Mouse (Mus musculus) liver, embryonic 11.5 days (tissue): ENCODE results near the gene Dpf2. TPM values are rescaled to one million over a fixed set of nuclear protein-coding genes. Genes with fewer than 3 reads are reported as not detected.

ENCODE experiments used
- ATAC-seq: fragments of 200-750 bp; cut with Nextera tagmentation; replicated peaks from 2 replicates; pipeline ENCODE4 v1.8.0; 2017; ENCODE audit warnings: moderate number of reproducible peaks, mild to moderate bottlenecking, moderate TSS enrichment, moderate library complexity; ENCODE audit not compliant: low FRiP score
- DNase-seq: peaks from one replicate; pipeline ENCODE4 v3.0.0-alpha.2; 2017; ENCODE audit warnings: low spot score
- H3K27ac ChIP-seq: fragments of 300-500 bp; sonication (generic); 2 replicates; pipeline ENCODE4 v1.5.1; 2014; ENCODE audit warnings: mild to moderate bottlenecking, low read depth, low read length, control low read depth
- H3K27me3 ChIP-seq: fragments of 300-500 bp; sonication (generic); replicated peaks from 2 replicates; pipeline ENCODE4 v1.6.1; 2014; ENCODE audit warnings: low read length, mixed read lengths; ENCODE audit not compliant: control insufficient read depth, insufficient read depth
- H3K36me3 ChIP-seq: fragments of 300-500 bp; sonication (generic); 2 replicates; pipeline ENCODE4 v1.6.1; 2014; ENCODE audit warnings: mild to moderate bottlenecking, low read length, moderate library complexity, mixed read lengths; ENCODE audit not compliant: control insufficient read depth, insufficient read depth
- H3K4me1 ChIP-seq: fragments of 300-500 bp; sonication (generic); replicated peaks from 2 replicates; pipeline ENCODE4 v1.6.1; 2014; ENCODE audit warnings: low read length, mixed read lengths; ENCODE audit not compliant: control insufficient read depth, insufficient read depth
- H3K4me2 ChIP-seq: fragments of 300-500 bp; sonication (generic); 2 replicates; pipeline ENCODE4 v1.6.1; 2014; ENCODE audit warnings: mild to moderate bottlenecking, control low read depth, moderate library complexity
- H3K4me3 ChIP-seq: fragments of 300-500 bp; sonication (generic); 2 replicates; pipeline ENCODE4 v1.5.1; 2014; ENCODE audit warnings: low read depth, low read length, control low read depth
- H3K9ac ChIP-seq: fragments of 300-500 bp; sonication (generic); 2 replicates; pipeline ENCODE4 v1.6.1; 2014; ENCODE audit warnings: low read depth, low read length, control low read depth
- H3K9me3 ChIP-seq: fragments of 300-500 bp; sonication (generic); 2 replicates; pipeline ENCODE4 v1.6.1; 2016; ENCODE audit warnings: low read length, inconsistent platforms, mixed read lengths; ENCODE audit not compliant: control insufficient read depth
- WGBS: fragments of 180-500 bp; shearing (Covaris S2); extraction: QIAGEN DNeasy Blood & Tissue Kit; methylation state at CpG from one replicate; pipeline ENCODE4 v1.1.7; 2014; 5-methylcytosine and 5-hydroxymethylcytosine counted together
- polyA plus RNA-seq: library from polyadenylated mRNA; unstranded; fragments of >200 nt; fragmentation: Nextera tagmentation; extraction: Ambion mirVana; gene quantifications from 2 replicates; pipeline ENCODE4 v1.2.1, GENCODE M21; 2014

The Dpf2 gene
- polyA plus RNA-seq, 1 experiment from 2014 or later: 119 TPM

- peaks cover 23% of the 10 kb centered on the region for H3K4me1 ChIP-seq
- no peak overlapping the region for H3K27ac ChIP-seq
- ATAC-seq: no peak
- 86% methylated on average over 4 of the region's 4 CpGs for WGBS
- H3K27me3 ChIP-seq: no peaks in the 10 kb centered on the region
- H3K9ac ChIP-seq: no peak overlapping the region
- peaks cover 28% of the 10 kb centered on the region for H3K36me3 ChIP-seq
- no peaks in the 10 kb centered on the region for H3K9me3 ChIP-seq
- DNase-seq: no peak
- no peak overlapping the region for H3K4me3 ChIP-seq
- H3K4me2 ChIP-seq: no peak overlapping the region
Observed at GRCm38 (mm10) chr19:5940173-5940572, 27.4 kb upstream of the Dpf2 start.

- Histone ChIP-seq H3K27me3 (no peaks in the 10 kb centered on the region), H3K9me3 (no peaks in the 10 kb centered on the region), H3K9ac (no peak overlapping the region), H3K27ac (no peak overlapping the region), H3K4me2 (no peak overlapping the region), H3K4me1 (peaks cover 22% of the 10 kb centered on the region), H3K36me3 (peaks cover 28% of the 10 kb centered on the region), H3K4me3 (no peak overlapping the region)
- WGBS: 90% methylated on average over 5 of the region's 5 CpGs
- ATAC-seq (no peak), DNase-seq (no peak)
Observed at GRCm38 (mm10) chr19:5939715-5940114, 26.9 kb upstream of the Dpf2 start.

- Histone ChIP-seq H3K9ac (no peak overlapping the region), H3K9me3 (no peaks in the 10 kb centered on the region), H3K4me2 (peak overlapping the region; percentile 3), H3K27ac (peak overlapping the region; percentile 35), H3K4me1 (peaks cover 17% of the 10 kb centered on the region), H3K4me3 (no peak overlapping the region), H3K36me3 (peaks cover 28% of the 10 kb centered on the region), H3K27me3 (no peaks in the 10 kb centered on the region)
- WGBS: 83% methylated on average over 6 of the region's 6 CpGs
- no peak for DNase-seq
- ATAC-seq: no peak; the same call in 1 of the 2 replicates
Observed at GRCm38 (mm10) chr19:5938516-5938915, 25.7 kb upstream of the Dpf2 start.

- Histone ChIP-seq H3K9ac (no peak overlapping the region), H3K27me3 (no peaks in the 10 kb centered on the region), H3K36me3 (peaks cover 25% of the 10 kb centered on the region), H3K27ac (peak overlapping the region; percentile 35; the same call in 1 of the 2 replicates), H3K4me2 (peak overlapping the region; percentile 39), H3K4me1 (peaks cover 17% of the 10 kb centered on the region), H3K9me3 (no peaks in the 10 kb centered on the region), H3K4me3 (no peak overlapping the region)
- DNase-seq (no peak), ATAC-seq (peak; percentile 65)
- 15% methylated on average over 14 of the region's 14 CpGs for WGBS
Observed at GRCm38 (mm10) chr19:5937836-5938406, 25.1 kb upstream of the Dpf2 start.

- Histone ChIP-seq H3K36me3 (peaks cover 24% of the 10 kb centered on the region), H3K27me3 (no peaks in the 10 kb centered on the region), H3K4me3 (no peak overlapping the region), H3K27ac (peak overlapping the region; percentile 35; the same call in 1 of the 2 replicates), H3K4me2 (peak overlapping the region; percentile 39), H3K9me3 (no peaks in the 10 kb centered on the region), H3K9ac (no peak overlapping the region), H3K4me1 (peaks cover 17% of the 10 kb centered on the region)
- 71% methylated on average over 21 of the region's 21 CpGs for WGBS
- ATAC-seq (no peak), DNase-seq (no peak)
Observed at GRCm38 (mm10) chr19:5937095-5937835, 24.5 kb upstream of the Dpf2 start.

GRCm38 (mm10) chr19:5935691-5936090, 22.9 kb upstream of the Dpf2 start:
- Histone ChIP-seq H3K9me3 (no peaks in the 10 kb centered on the region), H3K27ac (no peak overlapping the region), H3K4me3 (no peak overlapping the region), H3K27me3 (no peaks in the 10 kb centered on the region), H3K4me1 (peaks cover 17% of the 10 kb centered on the region), H3K36me3 (peaks cover 12% of the 10 kb centered on the region; the same call in 1 of the 2 replicates), H3K9ac (no peak overlapping the region), H3K4me2 (no peak overlapping the region)
- ATAC-seq (no peak), DNase-seq (no peak)
- WGBS: 72% methylated on average over 5 of the region's 5 CpGs

GRCm38 (mm10) chr19:5935266-5935665, 22.5 kb upstream of the Dpf2 start:
- H3K4me2 ChIP-seq: no peak overlapping the region
- no peaks in the 10 kb centered on the region for H3K27me3 ChIP-seq
- 41% methylated on average over 3 of the region's 3 CpGs for WGBS
- no peaks in the 10 kb centered on the region for H3K9me3 ChIP-seq
- H3K4me3 ChIP-seq: no peak overlapping the region
- peaks cover 17% of the 10 kb centered on the region for H3K4me1 ChIP-seq
- ATAC-seq (no peak), DNase-seq (no peak)
- no peak overlapping the region for H3K9ac ChIP-seq
- H3K36me3 ChIP-seq: peaks cover 9% of the 10 kb centered on the region; the same call in 1 of the 2 replicates
- H3K27ac ChIP-seq: no peak overlapping the region

GRCm38 (mm10) chr19:5929634-5930596, 17.1 kb upstream of the Dpf2 start:
- H3K4me2 ChIP-seq: no peak overlapping the region
- H3K9ac ChIP-seq: no peak overlapping the region
- H3K36me3 ChIP-seq: no peaks in the 10 kb centered on the region
- no peaks in the 10 kb centered on the region; the same call in 1 of the 2 replicates for H3K27me3 ChIP-seq
- H3K27ac ChIP-seq: peak overlapping the region; percentile 28; the same call in 1 of the 2 replicates
- no peaks in the 10 kb centered on the region for H3K9me3 ChIP-seq
- peaks cover 8% of the 10 kb centered on the region for H3K4me1 ChIP-seq
- ATAC-seq (no peak), DNase-seq (no peak)
- 57% methylated on average over 14 of the region's 14 CpGs for WGBS
- H3K4me3 ChIP-seq: no peak overlapping the region
